Mouse (Mus musculus) forebrain, embryonic 16.5 days (tissue): ENCODE measurements around the gene Snx10. TPM values are rescaled to one million over a fixed set of nuclear protein-coding genes. Genes with fewer than 3 reads are reported as not detected.

Experiments used
- microRNA-seq: library from miRNA; unstranded; fragments of <30 nt; microRNA quantifications from one replicate; pipeline ENCODE4, GENCODE M21; 2017
- polyA plus RNA-seq: library from polyadenylated mRNA; unstranded; fragments of >200 nt; fragmentation: Nextera tagmentation; extraction: Ambion mirVana; gene quantifications from 2 replicates; pipeline ENCODE4 v1.2.1, GENCODE M21; 2015

Snx10 gene
- polyA plus RNA-seq, 1 experiment from 2014 or later = 61.6 TPM

Small RNA genes lying within 50 kb of the gene (microRNA-seq; reads per million reads assigned to microRNA genes)
- not detected for gene Gm22914

Other genes with a start within 250 kb of the Snx10 start
- gene Nfe2l3, start 91.2 kb upstream of the Snx10 start, polyA plus RNA-seq = 14.2 and 16.1 TPM in 2 replicates
- 1,940 and 1,995 TPM in 2 replicates for gene Hnrnpa2b1, start 54.0 kb upstream of the Snx10 start, polyA plus RNA-seq
- 537 and 587 TPM in 2 replicates for gene Cbx3, start 53.5 kb upstream of the Snx10 start, polyA plus RNA-seq